Mouse (Mus musculus) heart, embryonic 10.5 days (tissue): ENCODE measurements at regions not wholly inside any gene's neighbourhood (a gene's known extent, or its start where the extent isn't known, plus 50 kb on each side); places are given as distances from the start of the nearest gene placed in this dataset.
"Not testable (repeated sequence)": the region's sequence is repeated elsewhere in the genome, so short reads cannot be mapped to it uniquely, and the experiment has no call there.

ENCODE experiments used
- DNase-seq: peaks from one replicate; pipeline ENCODE4 v3.0.0-alpha.2; 2017; ENCODE audit warnings: low spot score
- H3K27ac ChIP-seq: fragments of 300-500 bp; sonication (generic); 2 replicates; pipeline ENCODE4 v1.5.1; 2016; ENCODE audit warnings: mild to moderate bottlenecking
- H3K27me3 ChIP-seq: fragments of 300-500 bp; sonication (generic); 2 replicates; pipeline ENCODE4 v1.6.1; 2016; ENCODE audit warnings: mild to moderate bottlenecking; ENCODE audit not compliant: poor library complexity, insufficient read depth, severe bottlenecking
- H3K36me3 ChIP-seq: fragments of 300-500 bp; sonication (generic); 2 replicates; pipeline ENCODE4 v1.6.1; 2016; ENCODE audit warnings: mild to moderate bottlenecking, moderate library complexity
- H3K4me1 ChIP-seq: fragments of 300-500 bp; sonication (generic); 2 replicates; pipeline ENCODE4 v1.6.1; 2016; ENCODE audit warnings: mild to moderate bottlenecking
- H3K4me3 ChIP-seq: fragments of 300-500 bp; sonication (generic); 2 replicates; pipeline ENCODE4 v1.5.1; 2016; ENCODE audit warnings: mild to moderate bottlenecking, moderate library complexity
- H3K9me3 ChIP-seq: fragments of 300-500 bp; sonication (generic); 2 replicates; pipeline ENCODE4 v1.6.1; 2016; ENCODE audit warnings: mild to moderate bottlenecking, moderate library complexity
- WGBS: fragments of 180-500 bp; shearing (Covaris S2); methylation state at CpG from one replicate; pipeline ENCODE4 v1.1.7; 2016; 5-methylcytosine and 5-hydroxymethylcytosine counted together

DNA sequence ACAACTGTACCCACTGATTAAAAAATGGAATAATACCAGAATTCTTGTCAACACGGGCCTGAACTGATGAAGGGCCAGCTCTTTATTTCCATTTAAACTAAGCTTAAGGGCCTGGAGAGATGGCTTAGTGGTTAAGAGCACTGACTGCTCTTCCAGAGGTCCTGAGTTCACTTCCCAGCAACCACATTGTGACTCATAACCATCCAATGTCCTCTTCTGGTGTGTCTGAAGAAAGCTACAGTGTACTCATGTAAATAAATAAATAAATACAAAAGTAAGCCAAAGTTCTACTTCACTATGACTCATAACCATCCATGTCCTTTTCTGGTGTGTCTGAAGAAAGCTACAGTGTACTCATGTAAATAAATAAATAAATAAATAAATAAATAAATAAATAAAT lies 60.7 kb upstream of the Nt5e start:
- DNase-seq, H3K4me3 ChIP-seq, H3K27me3 ChIP-seq, H3K9me3 ChIP-seq, H3K4me1 ChIP-seq, H3K27ac ChIP-seq, H3K36me3 ChIP-seq: not testable (repeated sequence)
- 82% methylated on average over 1 of the region's 1 CpGs for WGBS

DNA sequence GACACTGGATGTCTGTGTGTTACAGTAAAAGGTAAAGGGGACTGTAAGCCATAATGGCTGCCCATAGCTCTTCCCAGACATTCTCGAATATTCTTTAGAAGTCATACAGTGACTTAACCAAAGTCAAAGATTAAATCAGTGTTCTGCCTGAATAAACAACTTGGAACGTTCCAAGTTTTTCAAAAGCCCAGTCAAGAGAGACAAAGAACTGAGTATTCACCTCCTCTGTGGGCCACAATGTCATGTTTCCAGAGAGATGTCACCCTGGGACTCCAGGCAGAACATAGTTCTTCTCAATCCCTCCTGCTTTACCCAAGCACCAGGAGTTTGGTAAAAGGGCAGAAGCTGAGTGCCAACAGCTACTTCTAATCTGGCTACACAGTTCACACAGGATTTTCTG lies 58.2 kb upstream of the Nt5e start:
- Histone ChIP-seq H3K4me3 (no peak overlapping the region), H3K4me1 (no peaks in the 10 kb centered on the region), H3K36me3 (no peaks in the 10 kb centered on the region), H3K27me3 (no peaks in the 10 kb centered on the region), H3K9me3 (no peaks in the 10 kb centered on the region), H3K27ac (no peak overlapping the region)
- DNase-seq, result no peak
- WGBS, result 70% methylated on average over 2 of the region's 2 CpGs

DNA sequence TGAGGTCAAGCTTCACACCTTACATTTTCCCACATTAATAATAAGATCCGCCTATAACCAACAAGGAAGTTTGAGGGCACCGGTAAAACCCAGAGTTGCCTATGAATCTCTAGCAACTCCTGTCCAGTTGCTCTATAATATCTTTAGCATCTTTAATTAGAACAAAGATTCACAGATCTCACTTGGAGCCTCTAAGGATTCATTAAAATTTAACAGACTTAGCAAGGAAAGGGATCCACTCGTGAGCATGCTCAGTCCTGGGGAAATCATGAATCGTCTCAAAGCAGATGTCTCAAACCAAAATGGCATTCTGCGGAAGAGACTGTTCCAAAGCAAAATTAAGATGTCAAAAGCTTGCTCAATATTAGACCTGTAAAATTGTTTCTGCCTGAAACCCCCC lies 57.8 kb upstream of the Nt5e start:
- H3K27me3 ChIP-seq, result no peaks in the 10 kb centered on the region
- 87% methylated on average over 5 of the region's 5 CpGs for WGBS

DNA sequence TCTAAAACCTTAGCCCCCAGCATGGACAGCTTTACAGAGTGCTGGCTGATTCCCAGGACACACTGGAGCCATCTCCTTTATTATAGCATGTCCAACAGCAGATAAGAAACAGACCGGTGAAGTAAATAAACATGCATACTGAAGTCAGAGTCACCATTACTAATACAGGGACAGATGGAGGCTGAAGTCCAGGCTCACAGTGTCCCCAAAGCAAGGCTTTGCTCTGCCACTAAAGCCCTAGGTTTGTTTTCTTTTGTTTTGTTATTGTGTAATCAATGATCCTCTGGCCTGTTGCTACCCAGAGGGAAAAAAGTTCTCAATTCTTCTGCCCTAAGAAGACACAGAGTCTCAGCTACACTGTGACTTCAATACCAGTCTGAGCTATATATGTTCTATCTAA lies 56.2 kb upstream of the Nt5e start:
- Histone ChIP-seq H3K9me3 (no peaks in the 10 kb centered on the region), H3K4me3 (no peak overlapping the region), H3K27ac (no peak overlapping the region), H3K36me3 (no peaks in the 10 kb centered on the region), H3K4me1 (no peaks in the 10 kb centered on the region), H3K27me3 (no peaks in the 10 kb centered on the region)
- WGBS, result 84% methylated on average over 1 of the region's 1 CpGs
- no peak for DNase-seq

More for the DNA sequence above, 57.8 kb upstream of the Nt5e start:
- no peak overlapping the region for H3K27ac ChIP-seq
- no peaks in the 10 kb centered on the region for H3K9me3 ChIP-seq
- H3K4me3 ChIP-seq, result no peak overlapping the region
- no peaks in the 10 kb centered on the region for H3K4me1 ChIP-seq
- H3K36me3 ChIP-seq, result no peaks in the 10 kb centered on the region
- DNase-seq, result no peak

DNA sequence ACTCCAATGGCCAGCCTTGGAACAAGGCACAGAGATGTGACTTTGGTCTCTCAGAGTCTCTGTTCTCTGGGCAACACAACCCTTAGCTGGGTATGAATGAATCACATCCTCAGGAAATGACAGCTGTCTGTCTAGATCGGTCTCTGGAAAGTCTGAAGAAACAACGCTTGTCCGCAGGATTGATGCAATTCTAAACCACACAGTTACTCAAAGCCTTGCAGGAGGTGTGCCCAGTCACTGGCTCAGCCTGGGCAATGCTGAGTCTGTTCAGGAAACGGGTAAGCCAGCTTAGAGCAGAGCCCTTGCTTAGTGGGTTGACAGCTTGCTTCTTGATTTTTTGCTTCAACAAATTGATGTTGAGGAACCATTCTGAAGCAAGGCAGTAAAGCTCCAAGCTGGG lies 53.7 kb upstream of the Nt5e start:
- H3K27ac ChIP-seq, result no peak overlapping the region
- no peaks in the 10 kb centered on the region for H3K27me3 ChIP-seq
- WGBS, result 77% methylated on average over 4 of the region's 4 CpGs
- H3K9me3 ChIP-seq, result no peaks in the 10 kb centered on the region
- H3K4me1 ChIP-seq, result peaks cover 9% of the 10 kb centered on the region; the same call in 1 of the 2 replicates
- H3K36me3 ChIP-seq, result no peaks in the 10 kb centered on the region
- H3K4me3 ChIP-seq, result no peak overlapping the region
- DNase-seq, result no peak

DNA sequence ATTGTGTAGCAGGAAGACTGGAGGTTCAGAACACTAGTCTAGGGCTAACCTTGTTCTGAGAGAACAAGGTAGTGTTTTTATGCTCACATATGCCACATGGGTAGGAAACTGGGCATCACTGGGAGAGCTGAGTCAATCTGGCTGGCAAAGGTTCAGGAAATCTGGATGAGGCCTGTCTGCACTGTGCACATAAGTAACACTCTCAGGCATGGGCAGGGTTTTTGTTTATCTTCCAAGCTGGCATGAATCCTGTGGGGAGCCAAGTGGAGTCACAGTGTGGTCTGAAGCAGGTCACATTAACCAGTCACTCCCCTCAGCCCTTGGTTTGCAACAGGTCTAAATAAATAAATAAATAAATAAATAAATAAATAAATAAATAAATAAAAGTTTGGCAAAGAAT lies 53.0 kb upstream of the Nt5e start:
- no peaks in the 10 kb centered on the region for H3K9me3 ChIP-seq
- H3K36me3 ChIP-seq, result no peaks in the 10 kb centered on the region
- H3K27me3 ChIP-seq, result no peaks in the 10 kb centered on the region
- no peak overlapping the region for H3K27ac ChIP-seq
- peaks cover 9% of the 10 kb centered on the region; the same call in 1 of the 2 replicates for H3K4me1 ChIP-seq
- DNase-seq, result no peak
- no peak overlapping the region for H3K4me3 ChIP-seq

DNA sequence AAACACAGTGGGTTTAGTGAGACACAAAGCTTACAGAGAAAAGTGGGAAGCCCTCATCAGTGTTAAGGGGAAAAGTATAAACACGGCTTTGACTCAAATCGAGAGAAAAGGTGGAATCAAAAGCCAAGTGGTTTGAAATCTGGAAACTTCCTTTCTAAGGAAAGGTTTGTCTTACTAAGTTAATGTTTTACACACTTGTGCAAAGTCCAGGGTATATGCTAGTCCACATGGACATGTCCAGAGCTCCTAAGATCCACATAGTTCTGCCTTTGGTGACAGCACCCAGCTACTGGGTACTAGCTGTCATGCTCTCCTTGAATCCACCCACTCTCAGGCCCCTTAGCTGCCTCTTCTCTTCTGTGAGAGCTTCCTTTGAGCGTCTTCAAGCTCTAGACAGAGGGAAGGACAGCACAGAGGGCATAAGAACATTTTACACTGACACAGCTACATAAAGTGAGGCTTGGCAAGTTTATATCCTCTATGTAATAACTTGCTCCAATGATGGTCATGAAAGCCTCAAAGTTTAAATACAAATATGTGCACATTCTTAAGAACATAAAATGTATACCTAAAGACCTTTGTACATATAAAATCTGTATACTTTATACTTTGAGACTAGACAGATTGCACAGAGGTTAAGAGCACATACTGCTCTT lies 52.2 kb upstream of the Nt5e start:
- DNase-seq, result no peak
- H3K4me3 ChIP-seq, result no peak overlapping the region
- 80% methylated on average over 3 of the region's 3 CpGs for WGBS
- H3K4me1 ChIP-seq, result peaks cover 9% of the 10 kb centered on the region; the same call in 1 of the 2 replicates
- H3K27me3 ChIP-seq, result no peaks in the 10 kb centered on the region
- H3K36me3 ChIP-seq, result no peaks in the 10 kb centered on the region
- H3K27ac ChIP-seq, result no peak overlapping the region
- no peaks in the 10 kb centered on the region for H3K9me3 ChIP-seq

DNA sequence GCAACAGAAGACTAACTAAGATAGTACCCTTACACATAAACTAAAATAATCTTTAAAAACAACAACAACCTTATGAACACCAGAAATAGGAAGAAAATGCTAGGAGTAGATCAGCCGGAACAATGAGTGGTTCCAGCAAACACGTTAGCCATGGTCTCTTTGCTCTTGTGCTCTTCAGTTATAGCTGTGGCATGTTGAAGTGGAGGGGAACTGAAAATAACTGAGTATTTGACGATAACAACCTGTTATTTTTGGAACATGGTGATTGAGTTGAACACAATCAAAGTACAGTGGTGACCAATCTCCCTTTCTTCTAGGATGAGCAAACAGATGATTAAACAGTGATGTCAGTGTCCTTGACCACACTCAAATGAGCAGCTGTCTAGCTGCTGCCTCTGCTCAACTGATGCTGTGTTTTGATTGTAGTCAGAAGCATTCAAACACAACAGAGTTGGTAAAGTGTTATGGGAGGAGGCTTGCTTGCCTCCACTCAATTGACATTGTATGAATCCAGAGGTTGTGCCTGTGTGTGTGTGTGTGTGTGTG lies 50.9 kb upstream of the Nt5e start:
- H3K9me3 ChIP-seq, result no peaks in the 10 kb centered on the region
- H3K4me1 ChIP-seq, result peaks cover 9% of the 10 kb centered on the region; the same call in 1 of the 2 replicates
- H3K27me3 ChIP-seq, result no peaks in the 10 kb centered on the region
- 60% methylated on average over 3 of the region's 3 CpGs for WGBS
- H3K36me3 ChIP-seq, result no peaks in the 10 kb centered on the region
- no peak overlapping the region for H3K4me3 ChIP-seq
- H3K27ac ChIP-seq, result no peak overlapping the region
- DNase-seq, result no peak

DNA sequence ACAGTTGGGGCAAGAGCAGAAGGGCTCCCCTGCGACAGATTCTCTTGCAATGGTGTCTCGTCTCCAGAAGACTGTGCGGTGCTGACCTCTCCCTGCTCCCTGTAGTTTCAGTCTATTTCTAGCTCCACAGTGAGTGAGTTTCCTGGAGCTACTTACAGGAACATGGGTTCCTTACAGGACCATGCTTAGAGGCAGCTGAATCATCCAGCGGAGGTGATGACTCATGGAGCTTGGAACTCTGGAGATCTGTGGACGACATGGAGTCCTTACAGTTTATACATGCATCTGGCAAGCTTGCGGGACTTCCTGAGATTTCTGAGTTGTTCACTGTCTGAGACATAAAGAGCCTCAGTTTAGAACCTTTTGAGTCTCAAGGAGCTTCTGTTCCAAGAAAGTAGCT lies 50.0 kb upstream of the Nt5e start:
- Histone ChIP-seq H3K36me3 (no peaks in the 10 kb centered on the region), H3K27me3 (no peaks in the 10 kb centered on the region), H3K9me3 (no peaks in the 10 kb centered on the region), H3K27ac (peak overlapping the region; percentile 52; the same call in 1 of the 2 replicates), H3K4me3 (no peak overlapping the region), H3K4me1 (peaks cover 9% of the 10 kb centered on the region; the same call in 1 of the 2 replicates)
- WGBS, result 68% methylated on average over 6 of the region's 6 CpGs
- DNase-seq, result no peak
